Mouse (Mus musculus) limb, embryonic 14.5 days (tissue): ENCODE data around the gene Ifit1. TPM values are rescaled to one million over a fixed set of nuclear protein-coding genes. Genes with fewer than 3 reads are reported as not detected.

Experiments used
- ATAC-seq: fragments of 200-750 bp; cut with Nextera tagmentation; 2 replicates; pipeline ENCODE4 v1.8.0; 2017; ENCODE audit warnings: low read depth, moderate number of reproducible peaks, moderate TSS enrichment; ENCODE audit not compliant: low FRiP score
- DNase-seq: peaks from one replicate; pipeline ENCODE4 v3.0.0-alpha.2; 2015; ENCODE audit warnings: low spot score
- H3K27ac ChIP-seq: fragments of 300-500 bp; sonication (generic); replicated peaks from 2 replicates; pipeline ENCODE4 v1.5.1; 2014; ENCODE audit warnings: low read depth, mild to moderate bottlenecking, low read length, moderate library complexity, mixed read lengths
- H3K27me3 ChIP-seq: fragments of 300-500 bp; sonication (generic); 2 replicates; pipeline ENCODE4 v1.6.1; 2014; ENCODE audit warnings: low read length, mixed read lengths; ENCODE audit not compliant: control insufficient read depth, insufficient read depth
- H3K36me3 ChIP-seq: fragments of 300-500 bp; sonication (generic); 2 replicates; pipeline ENCODE4 v1.6.1; 2014; ENCODE audit warnings: mild to moderate bottlenecking, low read length, moderate library complexity, mixed read lengths; ENCODE audit not compliant: control insufficient read depth, insufficient read depth
- H3K4me1 ChIP-seq: fragments of 300-500 bp; sonication (generic); 2 replicates; pipeline ENCODE4 v1.6.1; 2014; ENCODE audit warnings: antibody characterized with exemption, low read length, mixed read lengths; ENCODE audit not compliant: control insufficient read depth, insufficient read depth
- H3K4me2 ChIP-seq: fragments of 300-500 bp; sonication (generic); replicated peaks from 2 replicates; pipeline ENCODE4 v1.6.1; 2014; ENCODE audit warnings: low read depth, mild to moderate bottlenecking, low read length, moderate library complexity; ENCODE audit not compliant: severe bottlenecking
- H3K4me3 ChIP-seq: fragments of 300-500 bp; sonication (generic); replicated peaks from 2 replicates; pipeline ENCODE4 v1.5.1; 2014; ENCODE audit warnings: low read length
- H3K9ac ChIP-seq: fragments of 300-500 bp; sonication (generic); 2 replicates; pipeline ENCODE4 v1.6.1; 2014; ENCODE audit warnings: mild to moderate bottlenecking, low read depth, low read length, moderate library complexity; ENCODE audit not compliant: severe bottlenecking
- H3K9me3 ChIP-seq: fragments of 300-500 bp; sonication (generic); 2 replicates; pipeline ENCODE4 v1.6.1; 2016; ENCODE audit warnings: low read length; ENCODE audit not compliant: control insufficient read depth
- POLR2A ChIP-seq: fragments of 200-500 bp; IDR thresholded peaks from 2 replicates; pipeline ENCODE4 v1.8.0; 2012; ENCODE audit warnings: inconsistent platforms, mild to moderate bottlenecking, moderate library complexity, borderline replicate concordance; ENCODE audit not compliant: insufficient read depth, insufficient read length; ENCODE audit errors: extremely low read depth
- WGBS: fragments of 180-500 bp; shearing (Covaris S2); extraction: QIAGEN DNeasy Blood & Tissue Kit; methylation state at CpG from one replicate; pipeline ENCODE4 v1.1.7; 2014; 5-methylcytosine and 5-hydroxymethylcytosine counted together
- polyA plus RNA-seq, 2 experiments: library from polyadenylated mRNA; depleted of rRNA in 1 of 2; stranded (reverse) in 1 of 2; unstranded in 1 of 2; fragments of >200 nt; fragmentation: Nextera tagmentation in 1 of 2; extraction: Ambion mirVana in 1 of 2; gene quantifications; 2 replicates each; pipeline versions ENCODE4 v1.2.1 to v1.2.3; 2012 to 2014

Ifit1 gene
- polyA plus RNA-seq, 2 experiments: 0.49 to 0.98 TPM

DNA sequence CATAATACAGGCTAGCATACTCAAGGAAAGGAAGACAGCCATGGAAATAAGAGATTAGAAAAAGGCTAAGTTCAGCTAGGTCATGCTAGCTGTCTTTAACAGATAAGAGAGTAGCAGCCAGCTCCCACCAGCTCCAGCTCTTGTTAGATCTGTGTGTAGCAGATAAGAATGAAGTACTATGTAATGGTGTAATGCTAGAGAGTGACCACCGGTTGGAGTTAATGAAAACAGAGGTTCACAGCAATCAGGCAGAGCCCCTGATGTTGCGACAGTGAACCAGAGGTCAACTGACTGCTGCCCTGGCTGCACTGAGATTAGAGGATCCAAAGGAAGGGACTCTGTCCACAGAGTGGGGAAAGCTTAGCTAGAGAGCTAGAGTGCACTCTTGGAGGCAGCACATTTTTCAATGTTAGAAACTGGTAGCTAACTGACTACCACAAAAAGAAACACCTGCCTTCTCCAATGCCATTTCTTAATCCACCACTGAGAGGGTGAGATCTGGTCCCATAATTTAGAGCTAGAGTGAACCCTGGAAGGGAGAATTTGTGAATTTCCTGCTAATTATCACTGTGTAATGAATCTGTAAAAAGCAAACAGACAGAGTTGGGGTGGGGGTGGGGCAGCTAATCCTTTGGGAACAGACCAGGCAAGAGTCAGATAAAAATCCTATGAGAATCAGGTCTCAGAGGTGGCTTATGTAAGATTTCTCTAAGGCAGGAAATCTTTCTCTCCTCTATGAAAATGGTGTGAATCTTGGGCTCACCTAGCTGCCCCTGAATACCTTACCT is 16.0 kb downstream of the Ifit1 start:
- no peaks in the 10 kb centered on the region for H3K4me1 ChIP-seq
- no peaks in the 10 kb centered on the region for H3K36me3 ChIP-seq
- H3K9me3 ChIP-seq: no peaks in the 10 kb centered on the region
- H3K27me3 ChIP-seq: no peaks in the 10 kb centered on the region
- H3K9ac ChIP-seq: no peak overlapping the region
- H3K4me2 ChIP-seq: no peak overlapping the region
- DNase-seq: no peak
- no peak for ATAC-seq
- 38% methylated on average over 2 of the region's 2 CpGs for WGBS
- no peak overlapping the region for H3K4me3 ChIP-seq
- no peak overlapping the region for H3K27ac ChIP-seq
- TF ChIP-seq POLR2A: no peak

DNA sequence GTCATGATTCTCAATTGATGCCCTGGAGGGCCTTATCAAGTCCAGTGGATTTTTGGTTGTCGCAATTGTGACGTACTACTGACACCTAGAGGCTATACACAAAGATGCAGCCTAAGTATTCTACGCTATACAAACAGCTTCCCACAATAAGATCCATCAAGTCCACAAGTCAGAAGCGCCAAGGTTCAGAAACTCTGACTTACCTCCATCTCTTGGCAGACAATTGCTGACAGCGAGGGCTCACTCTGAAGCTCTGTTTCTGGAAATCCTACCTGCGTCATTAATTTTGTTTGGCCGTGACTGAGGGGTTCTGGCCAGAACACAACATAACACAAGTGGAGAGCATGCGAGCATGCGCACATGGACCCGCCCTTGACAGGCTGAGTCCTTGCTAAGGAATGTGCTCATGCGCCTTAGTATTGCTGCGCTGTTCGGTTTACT is 21.4 kb downstream of the Ifit1 start:
- 10% methylated on average over 13 of the region's 13 CpGs for WGBS
- H3K4me2 ChIP-seq: peak overlapping the region; percentile 47
- no peak overlapping the region for H3K27ac ChIP-seq
- H3K4me1 ChIP-seq: no peaks in the 10 kb centered on the region
- no peak overlapping the region for H3K9ac ChIP-seq
- no peaks in the 10 kb centered on the region for H3K9me3 ChIP-seq
- no peaks in the 10 kb centered on the region for H3K27me3 ChIP-seq
- no peaks in the 10 kb centered on the region for H3K36me3 ChIP-seq
- peak overlapping the region; percentile 37 for H3K4me3 ChIP-seq
- DNase-seq (peak; percentile 85), ATAC-seq (peak; percentile 91)
- no peak for TF ChIP-seq POLR2A

DNA sequence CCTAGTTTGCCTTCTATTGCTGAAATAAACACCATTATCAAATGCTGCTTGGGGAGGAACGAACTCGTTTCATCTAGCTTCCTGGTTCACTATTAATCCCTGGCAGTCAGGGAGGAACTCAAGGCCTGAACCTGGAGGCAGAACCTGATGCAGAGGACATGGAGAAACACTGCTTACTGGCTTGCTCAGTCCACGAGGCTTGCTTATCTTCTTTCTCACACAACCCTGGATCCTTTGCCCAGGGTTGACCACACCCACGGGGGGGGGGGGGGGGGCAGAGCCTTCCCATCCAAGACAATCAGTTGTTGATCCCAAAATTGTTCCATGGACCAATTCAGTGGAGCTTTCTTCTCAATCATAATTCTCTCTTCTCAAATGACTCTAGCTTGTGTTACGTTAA is 22.1 kb downstream of the Ifit1 start:
- no peak for ATAC-seq
- Histone ChIP-seq H3K9ac (no peak overlapping the region), H3K36me3 (no peaks in the 10 kb centered on the region), H3K27ac (no peak overlapping the region), H3K4me2 (peak overlapping the region; percentile 47; the same call in 1 of the 2 replicates), H3K27me3 (no peaks in the 10 kb centered on the region), H3K4me1 (no peaks in the 10 kb centered on the region), H3K4me3 (no peak overlapping the region), H3K9me3 (no peaks in the 10 kb centered on the region)
- 43% methylated on average over 5 of the region's 5 CpGs for WGBS
- no peak for DNase-seq
- no peak for TF ChIP-seq POLR2A

DNA sequence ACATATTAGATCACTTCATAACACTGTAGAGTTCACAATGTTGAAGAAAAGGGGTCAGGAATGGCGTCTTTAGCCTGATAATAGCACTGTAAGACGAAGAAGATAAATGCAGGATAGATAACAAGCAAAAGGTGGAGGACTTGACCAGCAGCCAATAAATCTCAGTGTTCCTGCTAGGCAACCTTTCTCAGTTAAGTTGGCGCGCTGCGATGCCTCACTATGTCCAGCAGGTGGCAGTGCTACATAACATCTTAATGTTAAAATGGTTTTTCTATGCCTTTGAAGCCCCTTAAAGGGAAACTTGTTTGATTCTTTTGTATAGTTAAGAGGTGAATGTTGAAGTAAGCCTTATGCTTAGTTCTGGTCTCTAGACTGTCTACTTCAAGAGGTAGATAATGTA is 25.5 kb downstream of the Ifit1 start:
- Histone ChIP-seq H3K4me2 (no peak overlapping the region), H3K9me3 (no peaks in the 10 kb centered on the region), H3K27ac (no peak overlapping the region), H3K9ac (no peak overlapping the region), H3K4me3 (no peak overlapping the region), H3K36me3 (no peaks in the 10 kb centered on the region), H3K4me1 (no peaks in the 10 kb centered on the region), H3K27me3 (no peaks in the 10 kb centered on the region)
- TF ChIP-seq POLR2A: no peak
- no peak for ATAC-seq
- peak; percentile 85 for DNase-seq
- 0% methylated on average over 5 of the region's 5 CpGs for WGBS

DNA sequence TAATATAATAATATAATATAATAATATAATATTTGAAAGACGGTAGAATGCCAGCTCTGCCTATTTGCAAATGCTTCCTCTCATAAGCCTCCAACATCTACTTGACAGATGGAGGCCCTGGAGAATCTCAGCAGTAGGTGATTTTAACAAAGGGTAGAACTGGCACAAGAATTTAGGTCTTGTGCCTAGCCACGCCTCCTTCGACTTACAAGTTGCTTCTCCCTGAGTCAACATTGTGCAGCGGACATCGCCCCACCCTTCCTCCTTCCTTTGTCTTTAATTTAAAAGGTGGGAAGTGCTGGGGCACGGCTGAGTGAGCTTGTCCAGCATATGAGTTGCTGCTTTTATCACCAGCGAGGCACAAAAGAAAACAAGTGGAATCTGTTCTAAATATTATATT is 32.8 kb downstream of the Ifit1 start:
- Histone ChIP-seq H3K4me1 (no peaks in the 10 kb centered on the region), H3K36me3 (no peaks in the 10 kb centered on the region), H3K4me3 (no peak overlapping the region), H3K9ac (no peak overlapping the region), H3K9me3 (no peaks in the 10 kb centered on the region), H3K4me2 (no peak overlapping the region), H3K27ac (no peak overlapping the region), H3K27me3 (no peaks in the 10 kb centered on the region)
- ATAC-seq (no peak), DNase-seq (no peak)
- 78% methylated on average over 7 of the region's 7 CpGs for WGBS
- no peak for TF ChIP-seq POLR2A
